Mouse (Mus musculus): ENCODE results near the gene Gtpbp1.

Gene Gtpbp1

GRCm38 (mm10) chr15:79753420-79753752, 62.7 kb downstream of the Gtpbp1 start:
- no peak for DNase-seq (ENCODE audit: low spot score in 2 of 2)

DNA sequence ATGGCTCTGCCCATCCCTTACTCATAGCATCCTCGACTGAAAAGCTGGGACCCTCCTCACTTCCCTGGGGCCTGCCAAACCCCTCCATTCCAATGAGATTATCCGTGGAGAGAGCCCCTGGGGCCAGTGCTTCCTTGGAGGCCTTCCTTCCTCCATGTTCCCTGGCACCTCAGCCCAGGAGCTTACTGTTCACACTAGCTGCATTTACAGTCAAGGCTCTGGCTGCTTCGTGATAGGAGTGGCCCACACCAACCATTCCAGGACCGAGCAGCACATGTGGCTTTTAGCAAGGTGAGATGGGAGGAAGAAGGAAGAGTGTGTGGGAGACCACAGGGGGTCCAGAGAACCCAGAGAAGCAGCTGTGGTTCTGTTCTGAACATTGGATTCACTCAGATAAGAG, 63.2 kb downstream of the Gtpbp1 start:
- DNase-seq (ENCODE audit: low spot score in 2 of 2) = no peak

- no peak for DNase-seq (ENCODE audit: low spot score in 2 of 2)
Observed at GRCm38 (mm10) chr15:79755176-79755575, 64.5 kb downstream of the Gtpbp1 start.

GRCm38 (mm10) chr15:79755977-79756625, 65.5 kb downstream of the Gtpbp1 start:
- peak in 1 of 2 experiments; percentile 69 for DNase-seq (ENCODE audit: low spot score in 2 of 2)

- DNase-seq (ENCODE audit: low spot score in 2 of 2) = no peak
Observed at GRCm38 (mm10) chr15:79757118-79757517, 66.5 kb downstream of the Gtpbp1 start.

GRCm38 (mm10) chr15:79760956-79761355, 70.3 kb downstream of the Gtpbp1 start:
- peak in 1 of 2 experiments; percentile 60 for DNase-seq (ENCODE audit: low spot score in 2 of 2)

DNA sequence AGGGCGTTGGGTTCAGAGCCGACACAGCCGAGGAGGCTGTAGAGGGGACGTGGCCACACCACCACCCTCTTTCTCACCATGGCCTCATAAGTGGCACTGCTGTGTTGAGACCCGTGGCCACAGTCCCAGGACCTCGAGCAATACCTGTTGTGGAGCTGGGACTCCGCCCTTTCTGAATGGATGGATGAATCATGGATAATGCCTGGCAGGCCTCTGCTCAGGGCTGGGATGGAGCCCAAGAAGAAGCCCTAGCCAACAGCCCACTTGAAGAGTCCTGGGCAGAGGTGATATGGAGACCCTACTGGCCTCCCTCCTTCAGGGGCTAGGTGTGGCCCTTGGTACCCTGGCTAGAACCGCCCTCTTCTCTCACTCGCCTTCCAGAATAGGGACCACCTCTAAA, 72.4 kb downstream of the Gtpbp1 start:
- no peak for DNase-seq (ENCODE audit: low spot score in 2 of 2)

GRCm38 (mm10) chr15:79763601-79764246, 73.1 kb downstream of the Gtpbp1 start:
- DNase-seq (ENCODE audit: low spot score in 2 of 2) = no peak

GRCm38 (mm10) chr15:79764539-79765267, 74.1 kb downstream of the Gtpbp1 start:
- peak; percentile 75 to 82 for DNase-seq (ENCODE audit: low spot score in 2 of 2)

DNA sequence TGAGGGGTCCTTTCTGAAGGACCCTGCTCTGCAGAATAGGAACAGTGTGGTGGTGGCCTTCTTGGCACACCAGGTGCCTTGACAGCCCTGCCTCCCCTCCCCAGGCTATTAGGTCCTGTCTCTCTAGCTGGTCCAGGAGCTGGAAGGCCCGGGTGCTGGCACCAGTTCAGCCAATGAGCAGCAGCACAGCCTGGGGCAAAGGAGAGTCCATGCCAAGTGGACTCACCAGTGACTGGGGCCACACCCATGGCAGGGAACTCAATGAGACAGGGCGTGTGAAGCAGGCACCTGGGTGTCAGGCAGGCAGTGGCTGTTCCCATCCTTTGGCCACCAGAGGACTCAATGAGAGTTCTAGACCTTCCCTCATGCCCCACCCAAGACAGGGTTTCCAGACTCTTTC, 74.7 kb downstream of the Gtpbp1 start:
- no peak for DNase-seq (ENCODE audit: low spot score in 2 of 2)

DNA sequence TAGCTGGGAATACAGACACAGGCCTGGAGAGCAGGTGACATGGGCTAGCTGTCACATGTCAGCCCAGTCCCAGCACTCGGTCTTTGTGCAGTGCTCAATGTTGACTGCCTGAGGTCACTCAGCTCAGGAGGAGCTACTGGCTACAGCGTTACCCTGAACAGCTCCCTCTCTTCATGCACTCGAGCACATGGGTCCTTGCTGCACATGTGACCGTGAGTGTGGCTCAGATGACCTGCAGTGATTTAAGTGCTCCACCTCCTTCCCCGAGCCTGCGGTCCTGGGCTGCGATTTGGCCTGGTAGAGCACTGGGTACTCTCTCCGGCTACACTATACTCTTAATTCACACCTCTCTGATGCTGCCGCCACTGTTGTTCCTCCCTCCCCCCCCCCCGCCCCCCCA, 75.5 kb downstream of the Gtpbp1 start:
- no peak for DNase-seq (ENCODE audit: low spot score in 2 of 2)

DNA sequence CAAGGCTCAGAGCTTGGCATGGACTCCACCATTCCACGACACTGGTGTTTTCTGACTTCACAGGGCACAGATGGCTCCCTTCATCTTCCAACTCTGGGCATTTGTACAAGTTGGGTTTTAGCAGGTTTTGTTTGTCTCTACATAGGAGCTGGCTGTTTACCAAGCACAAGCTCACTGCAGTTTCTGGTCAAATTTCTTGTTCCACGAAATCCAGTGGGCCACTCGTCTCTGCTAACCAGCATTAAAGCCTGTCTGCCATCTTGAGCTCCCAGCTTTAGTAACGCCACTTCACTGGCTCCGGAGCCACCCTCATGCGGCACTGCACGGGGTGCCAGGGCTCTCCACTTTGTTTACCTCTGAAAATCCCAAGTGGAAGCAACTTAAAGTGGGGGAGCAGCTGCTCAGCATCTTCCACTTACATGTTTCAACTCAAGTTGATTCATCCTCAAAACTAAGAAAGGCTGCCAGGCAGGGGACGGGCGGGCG, 76.0 kb downstream of the Gtpbp1 start:
- DNase-seq (ENCODE audit: low spot score in 2 of 2) = no peak

DNA sequence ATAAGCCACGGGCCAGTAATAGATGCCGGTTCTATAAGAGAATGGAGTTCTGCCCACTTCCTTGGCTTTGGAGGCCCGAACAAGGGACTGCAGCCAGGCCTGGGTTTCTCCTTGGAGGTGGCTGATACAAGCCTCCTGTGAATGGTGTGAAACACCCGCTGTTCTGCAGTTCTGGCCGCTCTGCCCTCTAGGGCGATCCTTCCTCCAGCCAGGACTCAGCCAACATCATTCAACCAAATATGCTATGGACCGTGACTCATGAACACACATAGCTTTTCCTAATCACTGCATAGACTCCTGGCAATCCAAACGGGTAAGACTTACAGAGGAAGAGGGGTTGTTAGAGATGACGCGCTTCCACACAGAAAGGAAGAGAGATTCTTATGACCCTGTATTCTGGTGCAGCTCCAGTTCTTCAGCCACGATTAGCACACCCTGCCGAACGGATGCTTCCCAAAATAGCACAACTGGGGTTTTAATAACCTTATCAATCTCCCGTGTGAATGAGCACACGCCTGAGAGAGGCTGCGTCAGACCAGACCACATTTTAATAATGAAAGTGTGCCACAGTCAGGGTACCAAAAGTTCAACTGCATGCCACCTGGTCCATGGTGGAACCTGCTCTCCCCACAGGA, 76.8 kb downstream of the Gtpbp1 start:
- DNase-seq (ENCODE audit: low spot score in 2 of 2) = no peak

DNA sequence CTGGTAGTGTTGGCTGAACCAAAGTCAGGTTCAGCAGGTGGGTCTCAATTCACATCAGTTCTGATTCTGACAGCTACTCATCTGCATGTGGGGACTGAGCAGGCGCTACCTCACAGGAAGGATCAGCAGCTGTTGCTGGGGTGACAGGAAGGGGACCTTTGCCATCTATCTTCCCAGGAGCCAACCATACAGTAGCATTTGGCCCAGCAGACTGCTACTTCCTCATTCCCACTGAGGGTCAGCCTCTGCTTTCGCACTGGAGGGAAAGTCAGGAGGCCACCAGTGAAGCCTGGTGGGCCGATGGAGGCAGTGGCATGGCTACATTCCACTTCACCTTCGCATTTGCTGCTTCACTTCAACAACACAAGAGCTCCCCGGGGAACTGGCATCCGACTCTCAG, 77.7 kb downstream of the Gtpbp1 start:
- DNase-seq (ENCODE audit: low spot score in 2 of 2) = no peak

DNA sequence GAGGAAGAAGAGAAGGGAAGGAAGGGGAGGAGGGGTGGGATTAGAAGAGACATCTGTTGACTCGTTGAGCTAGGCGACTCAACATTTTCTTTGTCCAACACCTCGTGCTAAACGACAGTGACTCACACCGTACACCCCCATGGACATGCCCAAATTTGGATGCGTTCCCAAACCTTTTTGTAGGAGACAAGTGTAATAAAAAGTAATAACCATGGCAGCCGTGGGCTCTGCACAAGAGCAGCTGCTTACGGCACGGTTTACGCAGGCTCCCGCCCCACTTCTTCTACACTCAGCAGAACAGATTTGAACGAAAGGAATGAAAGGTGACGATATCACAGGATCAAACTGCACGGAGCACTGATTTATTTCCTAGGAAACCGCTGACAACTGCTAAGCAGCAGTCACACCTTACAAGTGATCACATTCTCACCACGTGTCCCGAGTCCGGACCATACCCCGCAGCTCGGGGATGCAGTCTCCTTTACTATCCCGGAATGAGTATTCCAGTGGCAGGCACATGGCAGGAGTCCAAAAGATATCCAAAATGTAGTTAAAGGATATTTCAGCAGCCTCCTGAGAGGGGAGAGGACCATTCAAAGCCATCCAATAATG, 80.1 kb downstream of the Gtpbp1 start:
- DNase-seq (ENCODE audit: low spot score in 2 of 2) = peak in 1 of 2 experiments; percentile 70

Data from frontal cortex, postnatal 36 days (tissue).